ENCODE assay signal across 20 mouse cellular contexts in genomic region chr11:36145057-36145456, GRCm38 (mm10).
"Had no signal": no experiment of that assay in that cellular context is flagged by ENCODE, and none has a peak within 500 bp of the region (broad histone marks: within the 10 kb centered on the region; RNA-seq: fewer than 3 reads in every experiment).

No protein-coding gene starts in this region.

- H3K4me2 ChIP-seq: lung, embryonic 15.5 days; midbrain, embryonic 12.5 days; neural tube, embryonic 13.5 days; neural tube, embryonic 15.5 days had no signal

- H3K4me3 ChIP-seq: lung, embryonic 15.5 days; midbrain, embryonic 10.5 days; midbrain, embryonic 12.5 days; myocyte; neural tube, embryonic 13.5 days; neural tube, embryonic 15.5 days had no signal

- ATAC-seq: lung, postnatal 0 days; midbrain, embryonic 16.5 days had no signal

- H3K9ac ChIP-seq: lung, embryonic 15.5 days; midbrain, embryonic 12.5 days; neural tube, embryonic 13.5 days; neural tube, embryonic 15.5 days had no signal

- H3K27ac ChIP-seq: lung, embryonic 15.5 days; midbrain, embryonic 10.5 days; midbrain, embryonic 12.5 days; neural tube, embryonic 13.5 days; neural tube, embryonic 15.5 days had no signal

- H3K27me3 ChIP-seq: lung, embryonic 15.5 days; midbrain, embryonic 12.5 days; neural tube, embryonic 15.5 days had no signal

- DNase-seq: lung, adult 2 months; lung, postnatal 14 days; lung, postnatal 36 days; midbrain, embryonic 14.5 days; retina, postnatal 1 day; right cerebral cortex, adult 18-20 months; right cerebral cortex, postnatal 25 days; right cerebral cortex, postnatal 4 days; spleen, adult 18-20 months; thymus, adult 18-20 months; thymus, postnatal 14 days; thymus, postnatal 36 days had no signal

- H3K36me3 ChIP-seq: lung, embryonic 15.5 days; midbrain, embryonic 10.5 days; midbrain, embryonic 12.5 days; neural tube, embryonic 13.5 days; neural tube, embryonic 15.5 days had no signal

- H3K9me3 ChIP-seq: lung, embryonic 15.5 days; midbrain, embryonic 10.5 days; midbrain, embryonic 12.5 days; neural tube, embryonic 13.5 days; neural tube, embryonic 15.5 days had no signal

- H3K4me1 ChIP-seq: lung, embryonic 15.5 days had no signal
